Mouse (Mus musculus) frontal cortex, postnatal 36 days (tissue): ENCODE results near the gene Rptor.

Experiments
- DNase-seq, 2 experiments: peaks; one replicate each; pipeline ENCODE4 v3.0.0; 2022; ENCODE audit warnings: low spot score in 2 of 2

Rptor gene

DNA sequence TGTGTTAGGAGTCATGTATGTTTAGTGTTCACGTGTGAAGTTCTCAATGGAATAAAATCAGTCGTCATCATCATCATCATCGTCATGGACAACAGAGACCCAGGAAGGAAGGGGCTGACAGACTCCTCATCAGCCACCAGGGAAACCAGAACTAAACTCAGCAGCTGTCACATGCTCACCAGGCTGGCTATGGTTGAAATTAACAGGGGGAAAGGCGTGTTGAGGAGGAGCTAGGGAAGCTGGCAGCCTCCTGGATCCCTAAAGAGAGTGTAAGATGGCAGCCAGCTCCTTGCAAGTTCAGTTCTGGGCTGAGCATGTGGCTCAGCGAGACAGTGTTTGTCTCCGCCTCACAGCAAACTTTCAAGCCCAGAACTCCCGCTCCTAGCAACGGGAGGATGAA, 332.1 kb downstream of the Rptor start:
- DNase-seq = no peak

DNA sequence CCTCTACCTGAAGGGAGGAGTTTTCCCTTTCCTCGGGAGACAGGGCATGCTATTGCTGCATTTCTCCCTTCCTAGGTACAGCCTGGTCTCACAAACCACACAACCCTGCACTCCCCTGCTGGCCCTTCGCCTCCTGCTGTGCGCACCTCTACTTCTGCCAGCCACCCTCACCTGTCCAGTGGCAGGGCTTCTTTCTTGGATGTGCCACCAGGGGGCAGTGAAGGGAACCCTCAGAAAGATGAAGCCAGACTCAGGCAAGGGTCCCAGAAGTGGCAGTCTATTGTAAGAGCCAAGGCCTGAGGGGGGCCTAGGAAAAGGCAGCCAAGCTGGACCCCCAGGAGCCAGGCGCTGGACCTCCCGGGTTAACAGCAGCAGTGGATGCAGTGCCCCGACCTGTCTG, 332.8 kb downstream of the Rptor start:
- DNase-seq = peak; percentile 70 to 71

DNA sequence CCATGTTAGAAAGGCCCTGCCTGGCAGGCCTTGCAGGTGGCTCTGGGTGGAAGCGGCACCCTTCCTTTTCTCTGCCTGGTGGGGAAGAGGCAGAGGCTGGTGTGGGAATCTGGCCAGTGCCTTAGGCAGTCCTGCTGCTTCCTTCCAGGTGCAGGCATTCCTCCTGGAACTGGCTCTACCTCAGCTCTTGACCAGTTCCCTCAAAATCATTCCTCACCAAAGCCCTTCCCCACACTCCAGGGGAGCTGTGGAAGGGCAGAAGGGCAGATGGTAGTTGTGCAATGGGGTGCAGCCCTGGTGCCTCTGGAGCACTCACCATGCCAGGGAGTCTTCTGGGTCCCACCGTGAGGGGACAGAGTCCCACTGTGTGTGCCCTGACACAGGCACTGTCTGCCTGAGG, 333.8 kb downstream of the Rptor start:
- DNase-seq = no peak

DNA sequence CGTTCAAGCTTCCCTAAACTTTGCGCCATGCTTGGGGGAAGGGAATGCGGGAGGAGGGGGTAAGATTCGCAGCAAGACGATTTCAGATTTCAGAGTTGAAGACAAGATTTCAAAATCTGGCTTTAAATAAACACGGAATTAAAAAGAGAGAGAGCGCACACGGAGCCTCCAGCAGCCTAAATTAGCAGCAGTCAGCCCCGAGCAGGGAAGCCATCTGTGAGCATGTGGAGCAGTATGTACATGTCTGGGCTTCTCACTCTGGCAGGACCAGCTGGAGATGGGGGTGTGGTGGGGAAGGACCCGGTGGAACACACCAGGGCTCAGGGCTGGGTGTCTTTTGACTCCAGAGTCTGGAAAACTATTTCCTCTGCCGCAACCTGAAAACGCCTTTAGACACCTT, 334.5 kb downstream of the Rptor start:
- peak; percentile 78 to 90 for DNase-seq

DNA sequence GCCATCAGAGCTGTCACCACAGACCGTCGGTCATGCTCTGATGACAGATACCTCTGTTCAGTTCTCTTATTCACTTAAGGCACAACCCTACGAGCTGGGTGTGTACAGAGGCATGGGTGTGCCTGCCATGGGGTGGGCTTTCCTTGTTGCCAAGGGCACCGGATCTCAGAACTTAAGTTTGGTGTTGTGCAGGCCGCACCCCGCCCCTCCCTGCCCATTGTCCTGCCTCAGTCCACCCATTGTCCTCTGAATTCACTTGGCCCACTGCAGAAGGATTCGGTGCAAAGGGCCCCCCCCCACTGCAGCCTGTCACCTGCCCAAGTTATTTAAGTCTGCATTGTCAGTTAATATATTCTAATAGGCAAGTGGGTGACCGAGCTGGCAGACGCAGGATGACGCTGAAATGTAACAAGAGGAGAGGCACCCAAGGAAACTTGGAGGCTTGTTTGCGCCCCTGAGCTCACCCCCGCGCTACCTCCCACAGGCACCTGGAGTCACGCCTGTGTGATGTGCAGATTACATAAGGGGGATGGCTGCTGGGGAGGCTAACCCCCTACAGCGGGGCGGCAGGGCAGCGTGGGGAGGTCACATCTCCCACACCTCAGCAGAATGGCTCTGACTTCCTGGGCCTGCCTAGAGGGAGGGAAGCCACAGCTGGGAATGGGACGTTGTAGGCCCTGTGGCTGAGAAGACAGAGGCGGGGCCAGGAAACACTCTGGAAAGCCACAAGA, 335.2 kb downstream of the Rptor start:
- peak; percentile 64 to 69 for DNase-seq

DNA sequence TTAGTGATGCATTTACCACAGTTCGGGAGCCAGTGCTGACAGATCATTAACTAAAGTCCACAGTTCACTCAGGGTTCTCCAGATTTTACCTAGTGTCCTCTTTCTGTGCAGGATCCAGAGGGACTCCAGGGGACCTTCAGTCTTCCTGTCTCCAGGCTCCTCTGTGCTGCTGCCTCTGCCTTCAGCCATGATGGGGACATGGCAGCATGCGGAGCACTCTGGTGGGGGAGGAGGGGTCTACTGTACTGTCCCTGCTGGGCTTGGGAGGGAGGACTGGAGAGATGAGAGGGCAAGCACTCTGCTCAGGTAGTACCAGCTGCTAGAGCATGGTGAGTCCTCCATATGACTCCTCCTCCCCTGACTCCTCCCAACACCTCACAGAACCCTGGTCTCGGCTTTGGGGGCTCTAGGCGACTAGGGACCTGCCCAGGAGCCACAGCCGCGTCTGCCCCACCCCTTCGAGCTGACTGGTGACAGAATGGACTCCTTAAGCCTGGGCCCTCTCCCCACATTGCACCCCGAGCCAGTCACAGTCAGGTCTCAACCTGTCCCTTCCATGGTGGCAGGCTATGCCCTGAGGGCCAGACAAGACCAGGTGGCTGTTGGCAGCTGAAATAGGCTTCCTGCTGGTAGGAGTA, 336.5 kb downstream of the Rptor start:
- no peak for DNase-seq

DNA sequence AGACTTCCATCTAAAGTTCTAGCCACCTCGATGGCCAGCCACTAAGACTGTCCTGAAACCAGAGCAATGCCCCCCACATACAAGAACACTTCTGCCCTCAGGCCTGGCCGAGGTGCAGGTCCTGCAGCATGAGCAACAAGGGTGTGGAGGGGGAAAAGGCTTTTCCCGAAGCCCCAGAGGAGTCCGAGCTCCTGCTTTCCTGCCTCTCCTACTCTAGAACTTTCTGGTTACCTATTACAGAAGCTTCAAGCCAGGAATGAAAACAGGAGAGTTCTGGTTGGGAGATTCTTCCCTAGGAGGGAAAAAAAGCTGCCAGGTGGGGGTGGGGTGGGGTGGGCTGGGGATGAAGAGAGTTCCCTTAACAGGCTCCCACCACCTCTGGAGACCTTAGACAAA, 337.0 kb downstream of the Rptor start:
- no peak for DNase-seq

DNA sequence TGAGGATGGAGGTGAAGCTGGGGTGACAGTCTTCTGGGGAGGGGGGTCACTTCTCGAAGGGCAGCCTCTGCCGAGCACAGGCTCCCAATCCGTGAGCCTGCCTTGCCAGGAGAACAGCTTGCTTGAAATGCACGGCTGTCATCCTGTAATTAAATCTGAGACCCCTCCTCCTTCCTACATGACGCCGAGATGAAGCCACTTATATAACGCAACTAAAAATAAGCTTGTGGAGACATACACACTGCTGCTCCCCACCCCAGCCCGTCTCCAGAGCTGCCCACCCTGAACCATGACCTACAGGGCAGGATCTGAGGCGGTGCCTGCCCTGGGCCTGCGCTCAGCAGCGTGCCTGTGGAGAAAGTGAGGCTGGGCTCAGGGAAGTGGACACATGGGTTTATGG, 337.4 kb downstream of the Rptor start:
- DNase-seq = peak; percentile 53 to 67

DNA sequence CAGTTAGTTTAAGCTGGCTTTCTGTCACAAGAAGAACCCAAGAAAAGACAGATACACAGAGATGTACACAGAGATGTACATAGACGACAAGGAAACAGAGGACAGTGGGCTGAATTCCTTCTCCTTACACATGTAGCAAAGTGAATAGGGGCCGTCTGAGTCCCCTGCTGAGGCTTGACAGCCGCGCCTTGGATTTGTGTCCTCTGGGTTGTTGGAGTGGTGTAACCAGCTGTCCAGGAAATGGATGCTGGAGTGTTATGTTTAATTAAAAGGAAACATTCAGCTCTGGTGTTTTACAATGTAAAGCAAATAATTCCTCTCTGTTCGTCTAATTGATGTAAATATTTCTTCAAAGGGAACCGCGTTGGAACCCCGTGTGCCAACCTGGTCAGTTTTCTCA, 339.1 kb downstream of the Rptor start:
- no peak for DNase-seq

DNA sequence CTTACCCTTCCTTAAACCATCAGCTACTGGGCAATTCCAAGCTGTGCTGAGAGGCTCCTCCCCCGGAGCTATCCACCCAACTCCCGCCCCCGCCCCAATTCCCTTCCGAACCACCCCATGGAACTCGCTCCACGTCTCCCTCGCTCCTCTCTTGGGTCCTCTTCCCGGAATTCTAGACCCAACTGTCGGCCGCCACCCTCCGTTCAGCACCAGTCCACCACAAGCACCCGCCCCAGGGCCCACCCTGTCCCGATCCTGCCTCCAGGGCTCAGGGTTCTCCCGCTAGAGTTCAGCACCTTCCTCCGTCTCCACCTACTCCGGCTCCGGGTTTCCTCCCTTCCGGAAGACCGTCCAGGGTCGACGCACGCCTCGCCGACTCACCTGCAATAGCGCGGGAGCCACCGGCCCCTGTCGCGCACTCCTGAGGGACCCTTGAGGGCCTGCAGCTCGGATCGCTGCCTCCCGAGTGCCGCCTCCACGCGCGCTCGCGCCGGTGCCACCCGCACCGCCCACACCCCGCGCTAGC, 339.6 kb downstream of the Rptor start:
- peak in 1 of 2 experiments; percentile 63 for DNase-seq

DNA sequence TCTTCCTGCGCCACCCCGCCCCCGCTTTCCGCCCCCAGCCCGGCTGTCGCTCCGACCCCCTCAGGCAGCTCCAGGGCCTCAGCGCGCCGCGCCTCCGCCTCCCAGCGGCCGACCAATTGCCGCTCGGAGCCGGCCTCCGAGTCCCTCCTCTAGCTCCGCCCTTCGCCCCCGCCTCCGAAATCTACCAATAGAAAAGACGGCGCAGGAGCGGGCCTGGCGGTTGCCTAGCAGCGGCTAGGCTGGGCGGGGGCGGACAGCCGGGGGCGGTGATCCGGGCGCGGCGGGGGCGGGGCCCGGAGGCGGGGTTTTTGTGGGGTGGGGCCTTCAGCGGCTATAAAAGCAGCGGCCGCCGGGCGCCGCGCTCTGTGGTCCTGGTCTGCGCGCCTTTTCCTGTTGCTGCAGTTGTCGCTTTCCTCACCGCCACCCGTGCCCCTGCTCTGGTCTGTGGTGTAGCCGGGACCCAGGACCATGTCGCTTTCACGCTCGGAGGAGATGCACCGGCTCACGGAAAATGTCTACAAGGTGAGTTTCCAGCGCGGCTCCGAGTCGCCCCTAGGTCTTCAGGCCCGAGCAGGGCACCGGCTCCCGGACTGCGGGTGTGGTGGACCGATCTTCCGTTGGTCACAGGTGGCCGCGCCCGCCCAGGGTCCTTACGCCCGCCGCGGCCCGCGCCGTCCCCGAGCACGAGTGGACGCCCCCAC, 340.2 kb downstream of the Rptor start, which contains the start of gene Baiap2:
TSS of gene Baiap2 (plus strand) at position 37 of the 701 bp plus-strand sequence.
- DNase-seq = peak; percentile 95 to 96

DNA sequence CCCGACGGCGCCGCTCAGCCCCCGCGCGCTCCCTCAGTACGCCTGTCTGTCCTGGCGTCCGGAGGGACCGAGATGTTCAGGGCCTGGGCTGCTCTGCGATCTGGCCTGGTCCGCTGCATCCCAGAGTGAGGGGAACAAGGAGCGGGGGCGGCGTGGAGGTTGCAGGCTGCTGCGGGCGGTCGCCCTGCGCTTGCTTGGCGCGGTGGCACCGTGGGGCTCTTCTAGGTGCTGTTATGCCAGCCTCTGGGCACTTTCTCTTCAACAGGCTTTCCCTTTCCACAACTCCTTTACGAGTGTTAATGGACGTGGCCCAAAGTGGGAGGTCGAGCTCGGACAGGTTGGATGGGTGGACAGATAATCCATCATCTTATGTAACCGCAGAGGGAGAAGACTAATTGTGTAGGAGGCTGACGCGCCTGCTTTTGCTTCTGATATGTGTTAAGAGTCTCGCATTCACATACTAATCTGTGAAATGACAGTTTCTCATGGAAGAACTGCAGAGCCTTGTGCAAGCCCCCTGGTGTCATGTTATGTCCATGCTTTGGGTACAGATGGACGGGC, 340.8 kb downstream of the Rptor start:
- DNase-seq = no peak

DNA sequence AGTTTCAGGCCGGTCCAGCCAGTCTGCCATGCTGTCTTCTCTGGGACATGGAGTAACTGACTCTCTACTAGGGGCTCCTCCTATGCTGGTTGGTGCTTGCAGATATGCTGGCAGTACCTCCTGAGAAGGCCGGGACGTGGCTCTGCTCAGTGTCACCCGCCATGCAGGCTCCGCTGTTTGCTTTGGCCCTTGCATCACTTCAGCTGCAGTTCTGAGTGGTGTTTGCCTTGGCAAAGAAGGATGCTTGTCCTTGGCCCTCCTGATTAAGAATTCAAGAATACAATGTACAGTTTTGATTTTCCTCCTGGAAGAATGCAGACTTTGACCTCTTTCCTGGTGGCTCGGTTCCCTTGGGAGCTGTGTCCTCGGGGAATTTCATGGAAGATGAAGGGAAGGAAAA, 342.6 kb downstream of the Rptor start:
- DNase-seq = no peak

DNA sequence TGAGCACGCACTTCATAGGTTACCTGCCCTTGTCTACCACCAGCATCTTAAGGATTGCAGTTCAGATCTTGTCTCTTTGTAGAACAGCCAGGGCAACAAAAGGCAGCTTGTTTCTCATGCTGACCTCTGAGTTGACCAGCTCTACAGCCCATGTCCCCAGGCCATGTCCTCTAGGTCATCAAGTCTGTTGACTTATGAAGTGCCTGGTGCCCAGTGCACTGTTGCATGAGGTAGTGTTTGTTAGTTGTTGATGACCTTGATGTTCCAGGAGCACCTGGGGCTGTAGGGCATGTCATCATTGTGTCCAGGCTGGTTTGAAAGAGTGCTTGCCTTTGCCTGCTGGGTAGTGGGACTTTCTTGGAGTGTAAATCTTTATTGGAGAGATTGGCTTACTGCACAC, 344.7 kb downstream of the Rptor start:
- no peak for DNase-seq

DNA sequence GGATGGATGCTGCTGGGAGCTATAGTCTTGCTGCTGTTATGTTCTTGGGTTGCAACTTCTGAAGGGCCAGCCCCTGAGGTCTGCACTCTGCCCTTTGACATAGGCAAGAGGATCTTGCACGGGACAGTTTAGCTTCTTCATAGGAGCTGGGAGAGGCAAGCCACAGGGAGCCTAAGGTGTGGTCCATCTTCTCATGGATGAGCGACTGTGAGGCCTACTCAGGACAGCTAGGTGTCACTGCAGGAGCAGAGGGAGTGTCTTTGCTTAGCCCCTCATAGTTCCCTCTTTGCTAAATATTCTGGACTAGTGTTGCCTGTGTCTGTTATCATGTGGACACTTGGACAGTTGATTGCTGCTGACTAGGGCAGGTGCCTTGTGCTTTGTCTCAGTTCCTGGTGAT, 345.2 kb downstream of the Rptor start:
- no peak for DNase-seq

DNA sequence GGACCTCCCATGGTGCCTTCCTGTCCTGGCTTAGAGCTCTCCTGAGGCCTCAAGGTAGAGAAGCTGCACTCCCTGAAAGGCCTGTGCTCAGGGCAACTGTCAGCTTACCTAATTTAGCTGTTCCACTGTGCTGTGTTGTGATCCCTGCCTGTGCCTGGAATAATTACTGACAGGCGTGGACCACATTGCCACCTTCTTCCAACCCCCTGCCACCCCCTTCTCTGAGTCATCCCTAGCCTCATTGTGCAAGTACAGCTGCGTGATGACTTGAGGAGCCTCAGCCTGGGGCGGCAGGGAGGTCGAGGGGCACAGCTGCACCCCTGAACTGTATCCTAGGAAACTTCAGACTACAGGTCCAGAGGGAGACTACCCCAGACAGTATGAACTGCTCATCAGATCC, 345.6 kb downstream of the Rptor start:
- DNase-seq = no peak

DNA sequence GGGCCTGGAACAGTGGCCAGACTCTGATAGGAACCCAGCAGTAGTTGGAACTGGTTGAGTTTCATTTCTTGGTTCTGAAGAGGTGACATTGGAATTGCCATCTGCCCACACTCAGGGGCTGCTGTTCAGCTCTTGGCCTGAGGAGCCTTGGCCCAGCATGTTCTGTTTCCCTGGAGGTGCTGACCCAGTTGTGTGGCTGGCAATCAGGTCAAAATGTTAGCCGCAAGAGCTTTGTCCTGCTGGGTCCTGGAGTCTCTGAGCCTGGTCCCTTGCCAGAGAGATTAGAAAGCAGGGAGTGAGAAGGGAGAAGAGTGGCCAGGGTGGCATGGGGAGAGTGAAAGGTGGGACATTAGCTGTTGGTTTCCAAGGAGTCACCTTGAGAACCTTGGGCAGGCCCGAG, 346.1 kb downstream of the Rptor start:
- no peak for DNase-seq
